Mouse (Mus musculus) layer of hippocampus, adult 8-10 months (tissue): ENCODE measurements around the gene Rnase11. TPM values are rescaled to one million over a fixed set of nuclear protein-coding genes. Genes with fewer than 3 reads are reported as not detected.

Source experiments
- DNase-seq, 2 experiments: peaks; one replicate each; pipeline ENCODE4 v3.0.0; 2022; ENCODE audit warnings: low spot score in 2 of 2
- total RNA-seq, 4 experiments: library from RNA; stranded (reverse); gene quantifications; 2 replicates each; pipeline ENCODE4 v1.2.4; 2022

Gene Rnase11
- total RNA-seq: not detected

GRCm38 (mm10) chr14:51050063-51050462, at the start of gene Rnase11:
Gene Rnase11 (minus strand): TSS chr14:51050163.
- DNase-seq: no peak

- DNase-seq: no peak
Measured at GRCm38 (mm10) chr14:51098921-51099320, 49.0 kb upstream of the Rnase11 start.

- peak; percentile 73 to 88 for DNase-seq
Measured at GRCm38 (mm10) chr14:51098300-51098699, 48.3 kb upstream of the Rnase11 start.

- DNase-seq: no peak
Measured at GRCm38 (mm10) chr14:51095736-51096524, 46.0 kb upstream of the Rnase11 start.

- no peak for DNase-seq
Measured at GRCm38 (mm10) chr14:51094921-51095320, 45.0 kb upstream of the Rnase11 start.

- no peak for DNase-seq
Measured at GRCm38 (mm10) chr14:51094096-51094875, 44.3 kb upstream of the Rnase11 start.

GRCm38 (mm10) chr14:51093496-51093895, 43.5 kb upstream of the Rnase11 start:
- no peak for DNase-seq

- no peak for DNase-seq
Measured at GRCm38 (mm10) chr14:51092073-51092620, 42.2 kb upstream of the Rnase11 start.

GRCm38 (mm10) chr14:51090921-51091900, 41.2 kb upstream of the Rnase11 start, which contains the start of the genes Rnase4 and Ang:
Gene Rnase4 (plus strand): TSS chr14:51091077.
Gene Ang (plus strand): TSS chr14:51091150.
- peak in 1 of 2 experiments; percentile 28 for DNase-seq

- peak; percentile 77 to 92 for DNase-seq
Measured at GRCm38 (mm10) chr14:51090077-51090781, 40.3 kb upstream of the Rnase11 start.

- no peak for DNase-seq
Measured at GRCm38 (mm10) chr14:51089674-51090076, 39.7 kb upstream of the Rnase11 start.

- peak; percentile 98 to 100 for DNase-seq
Measured at GRCm38 (mm10) chr14:51088970-51089673, 39.2 kb upstream of the Rnase11 start.

GRCm38 (mm10) chr14:51088166-51088969, 38.4 kb upstream of the Rnase11 start:
- peak; percentile 80 to 91 for DNase-seq

- DNase-seq: no peak
Measured at GRCm38 (mm10) chr14:51087762-51088161, 37.8 kb upstream of the Rnase11 start.

- no peak for DNase-seq
Measured at GRCm38 (mm10) chr14:51085911-51086310, 35.9 kb upstream of the Rnase11 start.

GRCm38 (mm10) chr14:51085086-51085485, 35.1 kb upstream of the Rnase11 start:
- no peak for DNase-seq

- no peak for DNase-seq
Measured at GRCm38 (mm10) chr14:51083805-51084204, 33.8 kb upstream of the Rnase11 start.
